Mouse (Mus musculus): ENCODE results near the gene Tceal1. TPM values are rescaled to one million over a fixed set of nuclear protein-coding genes. Genes with fewer than 3 reads are reported as not detected.
"Not testable (repeated sequence)": the region's sequence is repeated elsewhere in the genome, so short reads cannot be mapped to it uniquely, and the experiment has no call there.

Gene Tceal1
- polyA plus RNA-seq (2015; fragmentation: Nextera tagmentation; extraction: Ambion mirVana): 23.2 and 27.7 TPM in 2 replicates

GRCm38 (mm10) chrX:136707446-136708167 is at the start of gene Tceal1:
Tceal1 (plus strand) TSS chrX:136707982.
- Histone ChIP-seq H3K27ac (ENCODE audit: low read depth, low read length) (peak within 1 kb of the TSS; percentile 90), H3K9ac (ENCODE audit: low read depth, low read length) (peak within 1 kb of the TSS; percentile 72), H3K4me1 (ENCODE audit: control insufficient read depth, insufficient read depth, low read depth, low read length) (no peaks in the 10 kb centered on the region), H3K27me3 (replicated peaks; ENCODE audit: control insufficient read depth, insufficient read depth, low read length) (no peaks in the 10 kb centered on the region), H3K4me3 (ENCODE audit: low read length) (peak within 1 kb of the TSS; percentile 50), H3K4me2 (ENCODE audit: low read length) (peak within 1 kb of the TSS; percentile 55), H3K36me3 (ENCODE audit: control insufficient read depth, insufficient read depth, low read length) (no peaks in the 10 kb centered on the region), H3K9me3 (ENCODE audit: control insufficient read depth, low read length) (no peaks in the 10 kb centered on the region)
- 14% methylated on average over 15 of the region's 15 CpGs for WGBS
- peak; percentile 96 for ATAC-seq

GRCm38 (mm10) chrX:136666281-136666706 is 41.5 kb upstream of the Tceal1 start:
- H3K4me2 ChIP-seq (ENCODE audit: low read length): peak overlapping the region; percentile 53
- H3K27ac ChIP-seq (ENCODE audit: low read depth, low read length): peak overlapping the region; percentile 41; the same call in 1 of the 2 replicates
- ATAC-seq: peak; percentile 95
- H3K4me3 ChIP-seq (ENCODE audit: low read length): peak overlapping the region; percentile 42
- H3K36me3 ChIP-seq (ENCODE audit: control insufficient read depth, insufficient read depth, low read length): no peaks in the 10 kb centered on the region
- H3K27me3 ChIP-seq (replicated peaks; ENCODE audit: control insufficient read depth, insufficient read depth, low read length): no peaks in the 10 kb centered on the region
- no peaks in the 10 kb centered on the region for H3K9me3 ChIP-seq (ENCODE audit: control insufficient read depth, low read length)
- H3K4me1 ChIP-seq (ENCODE audit: control insufficient read depth, insufficient read depth, low read depth, low read length): no peaks in the 10 kb centered on the region
- H3K9ac ChIP-seq (ENCODE audit: low read depth, low read length): peak overlapping the region; percentile 66
- 11% methylated on average over 18 of the region's 20 CpGs for WGBS

- not testable (repeated sequence) for H3K4me1 ChIP-seq (ENCODE audit: control insufficient read depth, insufficient read depth, low read depth, low read length); H3K27ac ChIP-seq (ENCODE audit: low read depth, low read length); H3K36me3 ChIP-seq (ENCODE audit: control insufficient read depth, insufficient read depth, low read length); H3K9me3 ChIP-seq (ENCODE audit: control insufficient read depth, low read length); H3K27me3 ChIP-seq (replicated peaks; ENCODE audit: control insufficient read depth, insufficient read depth, low read length)
- Histone ChIP-seq H3K4me2 (ENCODE audit: low read length) (peak overlapping the region; percentile 53), H3K4me3 (ENCODE audit: low read length) (peak overlapping the region; percentile 42), H3K9ac (ENCODE audit: low read depth, low read length) (peak overlapping the region; percentile 66)
- ATAC-seq: peak; percentile 77
- 28% methylated on average over 23 of the region's 24 CpGs for WGBS
These were observed 40.9 kb upstream of the Tceal1 start for GRCm38 (mm10) chrX:136666762-136667464.

GRCm38 (mm10) chrX:136668794-136669193 is 39.0 kb upstream of the Tceal1 start:
- Histone ChIP-seq H3K4me1 (ENCODE audit: control insufficient read depth, insufficient read depth, low read depth, low read length) (no peaks in the 10 kb centered on the region), H3K4me3 (ENCODE audit: low read length) (no peak overlapping the region), H3K4me2 (ENCODE audit: low read length) (no peak overlapping the region), H3K9me3 (ENCODE audit: control insufficient read depth, low read length) (no peaks in the 10 kb centered on the region), H3K27ac (ENCODE audit: low read depth, low read length) (no peak overlapping the region), H3K27me3 (replicated peaks; ENCODE audit: control insufficient read depth, insufficient read depth, low read length) (no peaks in the 10 kb centered on the region), H3K9ac (ENCODE audit: low read depth, low read length) (no peak overlapping the region), H3K36me3 (ENCODE audit: control insufficient read depth, insufficient read depth, low read length) (no peaks in the 10 kb centered on the region)
- no peak for ATAC-seq
- 55% methylated on average over 2 of the region's 2 CpGs for WGBS

GRCm38 (mm10) chrX:136680989-136681388 is 26.8 kb upstream of the Tceal1 start:
- no peaks in the 10 kb centered on the region for H3K27me3 ChIP-seq (replicated peaks; ENCODE audit: control insufficient read depth, insufficient read depth, low read length)
- WGBS: 68% methylated on average over 3 of the region's 3 CpGs
- no peak overlapping the region for H3K4me2 ChIP-seq (ENCODE audit: low read length)
- H3K4me1 ChIP-seq (ENCODE audit: control insufficient read depth, insufficient read depth, low read depth, low read length): no peaks in the 10 kb centered on the region
- no peaks in the 10 kb centered on the region for H3K9me3 ChIP-seq (ENCODE audit: control insufficient read depth, low read length)
- H3K4me3 ChIP-seq (ENCODE audit: low read length): no peak overlapping the region
- no peak overlapping the region for H3K27ac ChIP-seq (ENCODE audit: low read depth, low read length)
- ATAC-seq: no peak
- no peak overlapping the region for H3K9ac ChIP-seq (ENCODE audit: low read depth, low read length)
- no peaks in the 10 kb centered on the region for H3K36me3 ChIP-seq (ENCODE audit: control insufficient read depth, insufficient read depth, low read length)

DNA sequence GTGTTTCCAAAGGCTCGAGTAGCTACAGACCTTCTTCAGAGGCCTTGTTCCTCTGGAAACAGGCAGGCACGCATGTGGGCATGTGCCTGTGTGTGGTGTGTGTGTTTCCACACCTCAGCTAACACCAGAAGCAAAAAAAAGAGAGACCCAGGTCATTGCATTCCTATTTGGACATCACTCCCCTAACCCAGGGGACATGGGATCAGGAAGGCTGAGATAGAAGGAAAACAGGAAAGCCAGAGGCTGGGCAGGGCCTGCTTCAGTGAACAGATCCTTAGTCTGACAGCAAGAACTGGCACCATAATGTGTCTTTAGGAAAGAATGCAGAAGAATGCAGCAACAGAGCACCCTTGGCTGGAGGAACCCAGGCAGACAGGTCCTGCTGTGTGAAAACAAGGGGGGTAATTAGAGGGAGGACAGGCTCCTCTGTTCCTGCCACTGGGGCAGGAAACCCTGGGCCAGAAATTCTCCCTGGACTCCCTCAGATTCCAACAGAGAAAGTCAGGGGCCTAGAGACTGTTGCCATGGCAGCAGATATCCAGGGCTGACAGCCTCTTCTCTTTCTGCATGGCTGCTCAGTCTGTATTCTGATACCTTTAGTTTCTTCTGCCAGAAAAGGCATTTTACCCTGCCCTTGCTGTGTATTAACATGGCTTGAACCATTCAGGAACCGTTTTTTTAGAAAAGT is 16.0 kb upstream of the Tceal1 start:
- WGBS: 31% methylated on average over 2 of the region's 3 CpGs
- not testable (repeated sequence) for H3K4me3 ChIP-seq (ENCODE audit: low read length); H3K27me3 ChIP-seq (replicated peaks; ENCODE audit: control insufficient read depth, insufficient read depth, low read length); H3K9me3 ChIP-seq (ENCODE audit: control insufficient read depth, low read length); H3K4me2 ChIP-seq (ENCODE audit: low read length); H3K36me3 ChIP-seq (ENCODE audit: control insufficient read depth, insufficient read depth, low read length); H3K4me1 ChIP-seq (ENCODE audit: control insufficient read depth, insufficient read depth, low read depth, low read length); H3K9ac ChIP-seq (ENCODE audit: low read depth, low read length)
- ATAC-seq: peak; percentile 97
- H3K27ac ChIP-seq (ENCODE audit: low read depth, low read length): peak overlapping the region; percentile 68; the same call in 1 of the 2 replicates

GRCm38 (mm10) chrX:136692294-136692675 is 15.5 kb upstream of the Tceal1 start:
- no peaks in the 10 kb centered on the region for H3K27me3 ChIP-seq (replicated peaks; ENCODE audit: control insufficient read depth, insufficient read depth, low read length)
- no peak overlapping the region for H3K4me2 ChIP-seq (ENCODE audit: low read length)
- peak; percentile 61 for ATAC-seq
- WGBS: 64% methylated on average over 4 of the region's 4 CpGs
- H3K4me3 ChIP-seq (ENCODE audit: low read length): no peak overlapping the region
- peak overlapping the region; percentile 48; the same call in 1 of the 2 replicates for H3K27ac ChIP-seq (ENCODE audit: low read depth, low read length)
- no peak overlapping the region for H3K9ac ChIP-seq (ENCODE audit: low read depth, low read length)
- no peaks in the 10 kb centered on the region for H3K4me1 ChIP-seq (ENCODE audit: control insufficient read depth, insufficient read depth, low read depth, low read length)
- no peaks in the 10 kb centered on the region for H3K36me3 ChIP-seq (ENCODE audit: control insufficient read depth, insufficient read depth, low read length)
- H3K9me3 ChIP-seq (ENCODE audit: control insufficient read depth, low read length): no peaks in the 10 kb centered on the region

DNA sequence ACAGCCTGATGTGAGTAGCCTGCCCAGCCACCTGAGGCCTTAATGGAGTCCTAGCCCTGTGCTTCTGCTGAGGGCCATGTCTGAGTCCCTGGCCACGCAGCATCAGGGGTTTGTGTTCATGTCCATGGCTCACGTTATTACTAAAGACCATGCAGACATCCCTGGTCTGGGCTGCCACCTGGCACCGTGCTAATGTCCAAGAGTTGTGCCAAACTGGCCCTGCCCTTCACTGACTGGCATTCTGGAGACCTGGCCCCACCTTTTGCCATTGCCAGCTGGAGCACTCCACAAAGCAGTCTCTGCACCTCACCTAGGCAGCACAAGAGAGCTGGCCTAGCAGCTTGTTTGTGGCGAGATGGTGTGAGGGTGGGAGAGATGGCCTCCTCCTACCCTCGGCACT is 14.6 kb upstream of the Tceal1 start:
- Histone ChIP-seq H3K9ac (ENCODE audit: low read depth, low read length) (no peak overlapping the region), H3K27me3 (replicated peaks; ENCODE audit: control insufficient read depth, insufficient read depth, low read length) (no peaks in the 10 kb centered on the region), H3K36me3 (ENCODE audit: control insufficient read depth, insufficient read depth, low read length) (no peaks in the 10 kb centered on the region), H3K27ac (ENCODE audit: low read depth, low read length) (no peak overlapping the region), H3K4me3 (ENCODE audit: low read length) (no peak overlapping the region), H3K9me3 (ENCODE audit: control insufficient read depth, low read length) (no peaks in the 10 kb centered on the region), H3K4me2 (ENCODE audit: low read length) (no peak overlapping the region), H3K4me1 (ENCODE audit: control insufficient read depth, insufficient read depth, low read depth, low read length) (no peaks in the 10 kb centered on the region)
- 73% methylated on average over 5 of the region's 5 CpGs for WGBS
- no peak for ATAC-seq

GRCm38 (mm10) chrX:136708168-136708681 is 443 bp downstream of the Tceal1 start:
- no peaks in the 10 kb centered on the region for H3K4me1 ChIP-seq (ENCODE audit: control insufficient read depth, insufficient read depth, low read depth, low read length)
- peak overlapping the region; percentile 50 for H3K4me3 ChIP-seq (ENCODE audit: low read length)
- no peaks in the 10 kb centered on the region for H3K36me3 ChIP-seq (ENCODE audit: control insufficient read depth, insufficient read depth, low read length)
- WGBS: 18% methylated on average over 18 of the region's 18 CpGs
- peak overlapping the region; percentile 72 for H3K9ac ChIP-seq (ENCODE audit: low read depth, low read length)
- no peaks in the 10 kb centered on the region for H3K27me3 ChIP-seq (replicated peaks; ENCODE audit: control insufficient read depth, insufficient read depth, low read length)
- peak overlapping the region; percentile 90 for H3K27ac ChIP-seq (ENCODE audit: low read depth, low read length)
- peak; percentile 92 for ATAC-seq
- peak overlapping the region; percentile 55 for H3K4me2 ChIP-seq (ENCODE audit: low read length)
- no peaks in the 10 kb centered on the region for H3K9me3 ChIP-seq (ENCODE audit: control insufficient read depth, low read length)
